Mouse (Mus musculus) neural tube, embryonic 10.5 days (tissue): ENCODE results near the gene Nufip1.
"Not testable (repeated sequence)": the region's sequence is repeated elsewhere in the genome, so short reads cannot be mapped to it uniquely, and the experiment has no call there.

ENCODE experiments used
- DNase-seq: peaks from one replicate; pipeline ENCODE4 v3.0.0-alpha.2; 2017; ENCODE audit warnings: low spot score; ENCODE audit errors: extremely low spot score

Nufip1 gene

GRCm38 (mm10) chr14:76145248-76145647, 34.6 kb downstream of the Nufip1 start:
- no peak for DNase-seq

DNA sequence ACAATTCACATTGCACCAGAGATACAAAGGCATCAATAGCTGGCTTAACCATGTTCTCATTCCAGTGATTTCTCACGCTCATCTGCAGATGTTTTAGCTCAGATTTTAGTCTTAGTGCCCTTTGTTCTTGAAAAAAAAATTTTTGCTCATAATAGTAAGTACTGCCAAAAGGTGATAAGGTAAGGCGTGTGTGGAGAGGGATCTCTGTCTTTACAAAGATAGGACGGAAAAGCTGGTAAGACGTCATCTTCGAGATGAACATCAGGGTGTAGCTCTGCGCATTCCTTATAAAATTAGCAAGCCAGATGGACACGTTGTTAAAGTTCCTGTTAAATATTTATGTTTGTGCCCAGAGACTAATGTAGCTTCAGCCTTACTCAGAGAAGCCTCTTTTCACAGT, 35.2 kb downstream of the Nufip1 start:
- no peak for DNase-seq

DNA sequence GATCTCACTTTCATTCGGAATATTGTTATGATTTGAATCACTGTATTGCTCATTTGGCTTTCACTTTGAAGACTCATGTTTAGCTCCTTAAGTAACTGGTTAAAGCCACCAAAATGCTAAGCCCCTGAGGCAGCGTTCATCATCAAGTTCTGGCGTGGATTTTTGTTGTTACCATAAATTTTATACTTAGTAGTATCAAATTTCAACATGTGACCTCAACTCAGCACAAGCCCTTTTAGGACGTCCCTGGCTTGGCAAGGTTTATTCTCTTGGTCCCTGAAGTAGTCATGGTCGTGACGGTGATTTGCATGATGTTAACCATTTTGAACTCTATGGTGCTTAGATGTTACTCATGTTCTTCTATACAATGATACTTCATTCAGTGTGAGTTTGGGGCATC, 36.4 kb downstream of the Nufip1 start:
- no peak for DNase-seq

DNA sequence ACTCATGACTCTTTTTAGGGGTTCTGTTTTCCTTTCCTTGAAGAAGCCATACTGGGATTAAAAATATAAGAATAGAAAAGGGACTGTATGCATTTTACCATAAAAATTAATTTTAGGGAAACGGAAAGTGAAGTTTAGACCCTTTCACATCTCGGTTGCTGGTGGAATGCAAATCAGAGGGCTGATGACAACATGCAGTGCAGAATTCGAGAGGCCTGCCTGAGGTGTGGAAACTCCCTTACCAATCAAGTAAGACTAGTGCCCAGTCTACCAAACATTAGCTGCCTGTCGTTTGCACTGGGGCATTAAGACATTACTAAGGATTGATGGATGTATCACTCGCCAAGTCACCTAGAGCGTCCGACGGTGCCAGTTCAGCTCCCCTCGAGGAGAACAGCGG, 37.6 kb downstream of the Nufip1 start:
- DNase-seq: no peak

- DNase-seq: no peak
Observed at GRCm38 (mm10) chr14:76149531-76150179, 39.0 kb downstream of the Nufip1 start.

GRCm38 (mm10) chr14:76150499-76150898, 39.8 kb downstream of the Nufip1 start:
- DNase-seq: no peak

GRCm38 (mm10) chr14:76151011-76151410, 40.3 kb downstream of the Nufip1 start:
- no peak for DNase-seq

- DNase-seq: no peak
Observed at GRCm38 (mm10) chr14:76151820-76152161, 41.1 kb downstream of the Nufip1 start.

GRCm38 (mm10) chr14:76152162-76153002, 41.7 kb downstream of the Nufip1 start:
- peak; percentile 98 for DNase-seq

DNA sequence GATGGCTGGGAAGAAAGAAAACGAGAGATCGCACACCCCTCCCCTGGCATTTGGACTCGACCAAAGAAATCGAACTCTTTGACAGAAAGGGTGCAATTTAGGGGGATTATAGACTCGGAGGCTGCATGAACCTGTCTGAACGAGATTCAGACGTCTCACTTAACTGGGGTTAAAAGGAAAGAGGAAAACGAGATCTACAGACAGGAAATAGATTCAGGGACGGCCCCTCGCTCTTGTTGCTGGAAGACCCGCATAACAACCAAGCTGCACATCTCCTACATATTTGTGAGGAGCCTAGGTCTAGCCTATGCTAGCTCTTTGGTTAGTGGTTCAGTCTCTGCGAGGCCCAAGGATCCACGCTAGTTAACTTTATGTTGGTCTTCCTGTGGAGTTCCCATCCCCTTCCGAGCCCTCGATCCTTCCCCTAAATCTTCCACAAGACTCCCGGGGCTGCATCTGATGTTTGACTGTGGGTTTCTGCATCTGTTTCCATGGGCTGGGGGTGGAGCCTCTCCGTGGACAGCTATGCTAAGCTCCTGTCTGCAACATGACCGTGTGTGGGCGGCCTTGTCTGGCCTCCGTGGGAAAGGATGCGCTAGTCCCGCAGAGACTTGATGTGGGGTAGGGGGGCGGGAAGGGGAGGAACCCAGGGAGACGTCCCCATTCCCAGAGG, 42.4 kb downstream of the Nufip1 start:
- peak; percentile 57 for DNase-seq

DNA sequence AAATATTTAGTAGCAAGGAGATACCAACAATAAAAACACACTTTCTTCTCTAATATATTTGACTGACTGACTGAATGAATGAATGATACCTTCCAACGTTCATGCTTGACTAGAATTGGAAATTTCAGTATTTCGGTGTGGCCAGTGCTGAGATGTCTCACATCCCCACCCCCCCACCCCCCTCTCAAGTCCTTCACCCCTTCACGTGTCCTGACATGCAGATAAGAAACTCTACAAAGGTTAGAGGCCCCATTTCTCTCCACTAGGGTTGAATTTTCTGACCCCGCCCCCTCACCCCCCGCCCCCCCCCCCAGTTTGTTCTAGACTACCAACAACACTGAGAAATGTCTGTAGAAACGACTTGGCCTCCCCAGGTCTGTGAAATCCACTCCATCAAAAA, 43.1 kb downstream of the Nufip1 start:
- DNase-seq: no peak

DNA sequence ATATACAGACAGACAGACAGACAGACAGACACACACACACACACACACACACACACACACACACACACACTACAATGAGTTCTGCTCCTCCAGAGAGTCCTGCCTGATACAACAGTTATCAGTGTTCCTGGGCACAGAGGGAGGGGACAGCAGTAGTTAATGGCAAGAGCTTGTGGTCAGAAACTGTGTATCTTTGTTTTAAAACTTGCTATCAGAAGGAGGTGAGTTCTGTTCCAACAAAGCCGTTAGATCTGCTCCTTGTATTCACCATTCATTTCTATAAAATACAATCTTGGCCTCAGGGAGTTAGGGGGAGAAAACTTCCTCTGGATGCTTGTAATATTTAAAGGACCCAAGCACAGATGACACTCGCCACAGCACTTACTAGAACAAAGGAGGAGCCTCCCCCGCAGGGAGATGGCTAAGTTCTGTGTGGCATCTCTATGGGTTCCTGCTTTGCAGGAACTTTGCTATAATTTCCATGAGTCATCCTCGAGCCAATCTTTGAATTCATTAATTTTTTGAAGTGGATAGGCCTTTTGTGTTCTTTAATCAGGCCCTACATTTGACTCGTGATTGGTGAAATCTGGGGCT, 47.6 kb downstream of the Nufip1 start:
- DNase-seq: no peak

GRCm38 (mm10) chr14:76160580-76160979, 49.9 kb downstream of the Nufip1 start:
- DNase-seq: not testable (repeated sequence)

DNA sequence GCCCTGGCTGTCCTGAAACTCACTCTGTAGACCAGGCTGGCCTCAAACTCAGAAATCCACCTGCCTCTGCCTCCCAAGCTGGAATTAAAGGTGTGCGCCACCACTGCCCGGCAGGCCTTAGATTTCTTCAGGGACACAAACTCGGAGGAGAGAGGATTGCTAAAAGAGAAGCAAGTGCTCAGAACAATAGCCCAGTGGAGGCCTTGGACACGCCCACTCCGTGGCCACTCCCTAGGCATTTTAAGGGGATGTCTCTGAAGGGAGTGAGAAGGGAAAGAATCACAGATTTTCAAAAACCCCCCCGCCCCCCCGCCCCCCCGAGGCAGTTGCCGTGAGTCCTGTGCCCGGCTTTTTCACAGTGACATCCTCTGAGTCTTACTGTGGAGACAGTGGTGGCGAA, 53.5 kb downstream of the Nufip1 start:
- no peak for DNase-seq

GRCm38 (mm10) chr14:76164904-76165755, 54.4 kb downstream of the Nufip1 start:
- DNase-seq: peak; percentile 26

GRCm38 (mm10) chr14:76169876-76170466, 59.3 kb downstream of the Nufip1 start:
- DNase-seq: no peak

DNA sequence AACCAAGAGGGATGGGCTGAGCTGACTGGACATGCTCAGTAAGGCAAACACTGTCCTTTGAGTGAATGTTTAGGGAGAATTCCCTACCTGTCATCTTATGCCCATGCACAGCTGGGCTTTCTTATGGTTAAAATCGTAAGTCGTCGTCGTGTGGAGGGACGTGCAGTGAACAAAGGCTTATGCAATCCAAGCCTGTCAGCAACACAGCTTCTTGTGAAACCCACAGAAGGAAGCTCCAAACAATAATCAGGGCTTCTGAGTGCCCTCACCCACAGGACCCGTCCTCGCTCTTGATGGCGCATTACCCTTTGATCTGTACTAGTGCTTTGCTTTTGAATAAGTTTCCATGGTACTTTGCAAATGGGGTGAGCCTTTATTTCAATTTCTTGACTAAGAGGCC, 60.6 kb downstream of the Nufip1 start:
- no peak for DNase-seq

GRCm38 (mm10) chr14:76174328-76174727, 63.6 kb downstream of the Nufip1 start:
- no peak for DNase-seq

DNA sequence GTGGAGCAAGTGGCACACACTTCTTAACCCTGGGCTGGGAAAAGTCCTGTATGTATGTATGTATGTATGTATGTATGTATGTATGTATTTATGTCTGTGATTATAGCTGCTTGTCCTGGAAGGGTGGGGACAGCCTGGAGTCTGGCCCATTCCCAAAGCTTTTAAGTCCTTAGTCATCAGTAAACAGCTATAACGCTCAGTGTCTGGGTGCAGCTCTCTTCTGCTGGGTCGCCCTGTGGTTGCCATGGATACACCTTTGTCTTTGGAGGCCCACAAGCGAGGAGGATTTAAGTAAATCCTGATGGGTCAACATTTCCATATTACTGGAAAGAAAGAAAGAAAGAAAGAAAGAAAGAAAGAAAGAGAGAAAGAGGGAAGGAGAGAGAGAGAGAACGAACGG, 65.1 kb downstream of the Nufip1 start:
- DNase-seq: no peak

GRCm38 (mm10) chr14:76177230-76177629, 66.5 kb downstream of the Nufip1 start:
- no peak for DNase-seq

DNA sequence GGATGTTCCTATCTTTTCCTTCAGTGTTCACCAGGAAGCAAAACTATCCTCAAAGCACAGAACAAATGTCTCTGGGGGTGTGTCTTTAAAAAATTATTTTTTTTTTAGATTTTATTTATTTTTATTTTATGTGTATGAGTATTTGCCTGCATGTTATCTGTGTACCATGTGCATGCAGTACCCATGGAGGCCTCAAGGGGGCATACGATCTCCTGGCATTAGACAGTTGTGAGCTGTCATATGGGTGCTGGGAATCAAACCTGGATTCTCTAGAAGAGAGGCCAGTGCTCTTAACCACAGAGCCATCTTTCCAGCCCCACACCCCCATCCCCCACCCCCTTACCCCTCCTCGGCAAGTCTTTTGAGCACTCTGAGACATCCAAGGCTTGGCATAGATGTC, 67.8 kb downstream of the Nufip1 start:
- no peak for DNase-seq
